Mouse (Mus musculus): ENCODE measurements around the gene Kat6b.

GRCm38 (mm10) chr14:21682681-21683129 is 201.5 kb downstream of the Kat6b start:
- TF ChIP-seq POLR2A (IDR thresholded peaks at IDR 0.05; ENCODE audit: borderline replicate concordance, insufficient read depth, low read length) (no peak), CTCF (IDR thresholded peaks at IDR 0.05; ENCODE audit: borderline replicate concordance, insufficient read depth, low read depth, low read length) (no peak)
